Mouse (Mus musculus): ENCODE data around the gene Ctrc. TPM values are rescaled to one million over a fixed set of nuclear protein-coding genes. Genes with fewer than 3 reads are reported as not detected.

Gene Ctrc
- 0.42 and 0.79 TPM in 2 replicates for polyA plus RNA-seq (2015; fragmentation: Nextera tagmentation; extraction: Ambion mirVana)

DNA sequence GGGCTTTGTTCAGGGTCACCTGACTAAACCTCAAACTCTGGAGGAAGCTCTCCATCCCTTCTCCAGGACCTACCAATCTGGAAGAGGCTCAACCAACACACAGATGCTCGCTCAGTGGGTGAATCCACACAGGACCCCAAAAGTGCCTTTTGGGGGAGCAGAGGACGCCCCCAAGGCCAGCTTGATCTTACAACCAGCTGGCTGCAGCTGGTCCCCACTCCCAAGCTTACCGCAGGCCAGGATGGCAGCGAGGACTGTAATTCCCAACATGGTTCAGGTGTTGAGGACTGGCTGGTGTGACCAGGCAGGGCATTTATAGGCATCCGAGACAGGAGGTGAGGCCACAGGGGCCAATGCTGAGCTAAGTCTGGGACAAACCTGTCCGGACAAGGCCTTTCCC, at the start of gene Ctrc:
TSS of gene Ctrc (minus strand) at position 361 of the 400 bp plus-strand sequence.
- H3K36me3 ChIP-seq, result no peaks in the 10 kb centered on the region
- WGBS, result 76% methylated on average over 6 of the region's 6 CpGs
- no peak for ATAC-seq (ENCODE audit: insufficient read depth, low FRiP score, low read depth)

DNA sequence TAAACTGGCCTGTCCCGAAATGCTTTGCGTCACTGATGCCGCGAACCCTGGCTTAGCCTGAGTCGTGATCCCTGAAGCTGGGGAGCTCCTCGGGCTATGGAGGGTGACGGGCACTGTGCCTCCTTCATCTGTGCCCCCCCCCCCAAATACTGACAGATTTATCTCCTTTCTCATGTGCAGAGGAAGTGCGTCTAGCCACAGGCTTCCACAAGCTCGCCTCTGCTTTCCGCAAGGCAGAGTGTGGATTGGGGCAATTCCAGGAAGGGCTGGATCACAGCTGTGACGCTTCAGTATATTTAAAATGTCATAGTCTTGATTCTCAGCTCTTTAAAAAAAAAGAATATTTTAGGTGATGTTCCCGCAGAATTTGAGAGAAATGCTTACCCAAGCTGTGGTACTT, 49.6 kb upstream of the Ctrc start:
- Histone ChIP-seq H3K9me3 (no peaks in the 10 kb centered on the region), H3K4me3 (replicated peaks) (no peak overlapping the region), H3K27me3 (replicated peaks) (no peaks in the 10 kb centered on the region), H3K9ac (no peak overlapping the region), H3K4me1 (peaks cover 26% of the 10 kb centered on the region), H3K4me2 (no peak overlapping the region), H3K36me3 (no peaks in the 10 kb centered on the region), H3K27ac (0 out of 2 replicates have a peak overlapping the region, but pooled peaks have one; percentile 17)
- 35% methylated on average over 12 of the region's 12 CpGs for WGBS
- ATAC-seq (ENCODE audit: insufficient read depth, low FRiP score, low read depth), result no peak

More for the DNA sequence above, at the start of gene Ctrc:
- H3K27ac ChIP-seq, result no peak within 1 kb of the TSS
- no peaks in the 10 kb centered on the region for H3K27me3 ChIP-seq (replicated peaks)
- H3K4me3 ChIP-seq (replicated peaks), result no peak within 1 kb of the TSS
- no peaks in the 10 kb centered on the region for H3K4me1 ChIP-seq
- no peak within 1 kb of the TSS for H3K4me2 ChIP-seq
- no peaks in the 10 kb centered on the region for H3K9me3 ChIP-seq
- H3K9ac ChIP-seq, result no peak within 1 kb of the TSS

DNA sequence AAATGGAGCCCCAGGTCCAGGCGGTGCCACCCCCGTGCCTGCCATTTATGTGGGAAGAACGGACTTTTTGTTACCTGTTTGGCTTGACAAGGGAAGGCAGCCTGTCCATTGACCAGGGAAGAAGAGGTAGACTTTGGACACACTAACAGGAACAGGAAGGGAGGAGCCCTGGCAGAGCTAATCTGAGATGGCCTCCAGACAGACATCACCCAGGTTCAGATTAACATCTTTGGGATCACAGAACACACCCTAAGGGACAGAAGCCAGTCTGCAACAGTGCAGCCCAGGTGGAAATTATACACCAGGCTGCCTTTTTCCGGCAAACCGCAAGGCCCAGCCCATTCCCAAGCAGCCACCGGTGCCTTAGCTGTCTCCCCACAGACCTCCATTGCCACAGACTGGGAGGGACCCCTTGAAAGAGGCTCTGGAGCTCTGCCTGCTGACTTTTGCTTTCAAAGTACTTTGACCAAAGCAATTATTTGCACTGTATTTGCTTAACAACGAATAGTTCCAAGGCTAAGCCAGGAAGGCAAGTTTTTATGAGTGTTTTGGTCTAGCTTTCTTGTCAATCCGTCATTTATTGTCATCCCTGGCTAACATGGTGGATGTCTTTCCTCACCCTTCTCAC, 47.1 kb upstream of the Ctrc start:
- Histone ChIP-seq H3K27me3 (replicated peaks) (no peaks in the 10 kb centered on the region), H3K9me3 (no peaks in the 10 kb centered on the region), H3K27ac (no peak overlapping the region), H3K9ac (no peak overlapping the region), H3K4me2 (no peak overlapping the region), H3K4me1 (0 out of 2 replicates have a peak, but pooled peaks cover 14% of the 10 kb centered on the region), H3K36me3 (no peaks in the 10 kb centered on the region), H3K4me3 (replicated peaks) (no peak overlapping the region)
- ATAC-seq (ENCODE audit: insufficient read depth, low FRiP score, low read depth), result no peak
- WGBS, result 76% methylated on average over 8 of the region's 8 CpGs

DNA sequence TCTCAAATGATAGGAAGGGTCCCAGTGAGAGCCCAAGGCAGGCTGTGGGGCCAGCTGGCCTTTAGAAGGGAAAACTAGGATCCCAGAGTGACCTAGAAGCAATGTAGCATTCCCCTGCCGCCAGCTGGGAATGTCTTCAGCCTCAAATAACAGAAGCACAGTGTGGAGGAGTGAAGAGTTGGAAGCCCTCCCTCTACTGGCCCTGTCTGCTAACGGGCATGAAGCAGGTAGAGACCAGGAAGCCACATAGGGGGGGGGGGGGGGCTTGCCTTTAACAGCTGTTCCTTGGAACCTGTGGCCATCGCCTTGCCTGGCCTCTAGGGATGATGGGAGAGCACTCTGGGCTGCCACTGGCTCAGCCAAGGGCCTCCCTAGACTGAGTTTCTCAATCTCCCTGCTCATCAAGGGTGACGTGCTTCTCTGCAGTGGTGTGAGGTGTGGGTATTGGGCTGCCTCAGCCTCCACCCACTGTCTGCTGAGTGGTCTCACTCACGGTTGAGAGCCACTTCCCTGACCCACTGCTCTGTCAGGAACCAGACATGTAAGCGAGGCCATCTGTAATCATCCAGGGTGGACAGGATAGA, 40.3 kb upstream of the Ctrc start:
- Histone ChIP-seq H3K36me3 (no peaks in the 10 kb centered on the region), H3K27ac (no peak overlapping the region), H3K27me3 (replicated peaks) (no peaks in the 10 kb centered on the region), H3K4me3 (replicated peaks) (no peak overlapping the region), H3K9ac (no peak overlapping the region), H3K4me2 (no peak overlapping the region), H3K4me1 (peaks cover 20% of the 10 kb centered on the region; the same call in 1 of the 2 replicates), H3K9me3 (no peaks in the 10 kb centered on the region)
- WGBS, result 40% methylated on average over 6 of the region's 6 CpGs
- peak; percentile 48; the same call in 1 of the 2 replicates for ATAC-seq (ENCODE audit: insufficient read depth, low FRiP score, low read depth)

DNA sequence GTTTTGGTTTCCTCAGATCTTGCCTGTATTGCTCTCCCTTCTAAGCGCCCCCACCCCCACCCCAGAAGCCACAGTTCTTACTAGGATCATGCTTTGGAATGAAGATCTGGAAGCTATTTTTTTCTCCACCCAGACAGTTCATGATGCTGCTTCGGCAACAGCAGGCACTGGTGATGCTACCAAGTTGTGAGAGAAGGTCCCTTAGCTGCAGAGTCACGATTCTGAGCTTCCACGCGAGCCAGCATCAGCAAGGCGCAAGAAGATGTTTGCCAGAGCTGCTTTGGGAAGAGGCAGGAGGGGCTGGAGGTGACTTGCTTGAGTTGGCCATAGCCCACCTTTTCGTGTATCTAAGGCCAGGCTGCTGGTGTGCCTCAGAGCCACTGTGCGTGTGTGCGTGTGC, 39.3 kb upstream of the Ctrc start:
- no peak overlapping the region for H3K9ac ChIP-seq
- 62% methylated on average over 9 of the region's 9 CpGs for WGBS

DNA sequence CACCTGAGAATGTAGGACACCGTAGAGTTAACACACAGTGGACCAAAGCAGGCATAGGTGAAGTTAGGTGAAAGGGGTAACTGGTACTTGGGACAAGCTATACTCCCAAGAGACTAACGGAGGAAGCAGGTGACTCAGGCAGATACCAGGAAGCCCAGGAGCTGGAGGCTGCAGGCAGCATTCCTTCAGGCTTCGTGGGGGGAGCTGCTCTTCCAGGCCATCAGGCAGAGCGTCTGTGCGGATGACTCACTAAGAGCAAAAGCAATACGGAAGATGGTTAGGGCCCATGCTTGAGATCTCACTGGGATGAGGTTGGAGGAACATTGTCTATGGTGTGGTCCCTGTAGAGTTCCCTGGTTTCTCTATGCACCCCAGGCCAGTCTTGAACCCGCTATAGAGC, 36.7 kb upstream of the Ctrc start:
- H3K9ac ChIP-seq, result no peak overlapping the region
- no peak overlapping the region for H3K4me3 ChIP-seq (replicated peaks)
- no peaks in the 10 kb centered on the region for H3K27me3 ChIP-seq (replicated peaks)
- H3K4me2 ChIP-seq, result no peak overlapping the region
- H3K9me3 ChIP-seq, result no peaks in the 10 kb centered on the region
- H3K4me1 ChIP-seq, result peaks cover 24% of the 10 kb centered on the region; the same call in 1 of the 2 replicates
- H3K36me3 ChIP-seq, result no peaks in the 10 kb centered on the region
- WGBS, result 78% methylated on average over 7 of the region's 7 CpGs
- no peak overlapping the region for H3K27ac ChIP-seq
- ATAC-seq (ENCODE audit: insufficient read depth, low FRiP score, low read depth), result no peak

More for the DNA sequence above, 39.3 kb upstream of the Ctrc start:
- H3K9me3 ChIP-seq, result no peaks in the 10 kb centered on the region
- no peak overlapping the region for H3K4me3 ChIP-seq (replicated peaks)
- H3K27ac ChIP-seq, result no peak overlapping the region
- H3K4me2 ChIP-seq, result no peak overlapping the region
- H3K36me3 ChIP-seq, result no peaks in the 10 kb centered on the region
- ATAC-seq (ENCODE audit: insufficient read depth, low FRiP score, low read depth), result no peak
- H3K27me3 ChIP-seq (replicated peaks), result no peaks in the 10 kb centered on the region
- H3K4me1 ChIP-seq, result peaks cover 24% of the 10 kb centered on the region; the same call in 1 of the 2 replicates

DNA sequence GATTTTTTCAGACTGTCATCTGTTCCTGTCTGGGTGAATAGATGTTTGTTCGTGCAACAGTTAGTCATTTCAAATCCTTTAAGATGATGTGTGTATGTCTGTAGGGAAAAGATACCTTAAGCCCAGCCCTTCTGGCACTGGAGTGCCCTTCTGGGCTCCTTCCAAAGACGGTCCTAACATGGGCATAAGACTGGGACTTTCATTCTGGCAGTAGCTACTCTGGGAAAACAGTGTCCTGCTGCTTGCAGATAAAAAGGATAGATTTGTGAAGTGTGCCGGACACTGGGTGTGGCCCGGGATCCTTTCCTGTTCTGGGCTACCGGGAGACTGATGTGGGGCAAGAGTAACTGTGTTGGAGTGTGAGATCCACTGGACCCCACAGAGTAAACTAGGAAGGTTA, 35.8 kb upstream of the Ctrc start:
- Histone ChIP-seq H3K4me3 (replicated peaks) (no peak overlapping the region), H3K4me1 (peaks cover 24% of the 10 kb centered on the region; the same call in 1 of the 2 replicates), H3K4me2 (no peak overlapping the region), H3K9me3 (no peaks in the 10 kb centered on the region), H3K9ac (no peak overlapping the region), H3K27me3 (replicated peaks) (no peaks in the 10 kb centered on the region), H3K36me3 (no peaks in the 10 kb centered on the region), H3K27ac (no peak overlapping the region)
- no peak for ATAC-seq (ENCODE audit: insufficient read depth, low FRiP score, low read depth)
- WGBS, result 43% methylated on average over 5 of the region's 5 CpGs

DNA sequence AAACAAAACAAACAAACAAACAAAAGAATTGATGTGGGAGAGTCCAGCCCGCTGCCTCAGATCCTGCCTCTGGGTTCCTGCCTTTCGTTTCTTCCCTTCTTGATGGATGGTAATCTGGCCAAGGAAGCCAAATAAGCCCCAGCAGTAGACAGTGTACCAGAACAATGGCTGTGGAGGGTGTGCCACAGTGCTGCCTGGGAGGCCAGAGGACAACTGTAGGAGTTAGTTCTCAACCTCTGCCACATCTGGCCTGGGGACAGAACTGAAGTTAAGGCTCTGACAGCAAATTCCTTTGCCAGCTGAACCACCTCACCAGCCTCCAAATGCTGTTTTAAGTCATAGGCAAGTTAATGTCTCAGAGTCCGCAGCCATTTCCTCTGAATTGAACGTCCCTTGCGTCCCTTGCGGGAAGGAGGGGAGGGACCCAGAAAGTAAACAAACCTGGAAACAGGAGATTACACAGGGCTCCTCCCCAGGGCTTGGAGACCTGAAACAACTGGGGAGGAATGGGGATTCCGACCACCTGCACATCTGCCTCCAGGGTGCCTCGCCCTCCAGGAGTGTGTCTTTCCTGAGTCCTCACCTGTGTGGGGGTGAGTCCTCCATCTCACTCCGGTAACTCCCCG, 35.2 kb upstream of the Ctrc start:
- H3K4me2 ChIP-seq, result no peak overlapping the region
- H3K27ac ChIP-seq, result no peak overlapping the region
- no peaks in the 10 kb centered on the region for H3K9me3 ChIP-seq
- 44% methylated on average over 10 of the region's 10 CpGs for WGBS
- no peak for ATAC-seq (ENCODE audit: insufficient read depth, low FRiP score, low read depth)
- no peak overlapping the region for H3K4me3 ChIP-seq (replicated peaks)
- H3K36me3 ChIP-seq, result no peaks in the 10 kb centered on the region
- no peaks in the 10 kb centered on the region for H3K27me3 ChIP-seq (replicated peaks)
- no peak overlapping the region for H3K9ac ChIP-seq
- peaks cover 20% of the 10 kb centered on the region; the same call in 1 of the 2 replicates for H3K4me1 ChIP-seq

DNA sequence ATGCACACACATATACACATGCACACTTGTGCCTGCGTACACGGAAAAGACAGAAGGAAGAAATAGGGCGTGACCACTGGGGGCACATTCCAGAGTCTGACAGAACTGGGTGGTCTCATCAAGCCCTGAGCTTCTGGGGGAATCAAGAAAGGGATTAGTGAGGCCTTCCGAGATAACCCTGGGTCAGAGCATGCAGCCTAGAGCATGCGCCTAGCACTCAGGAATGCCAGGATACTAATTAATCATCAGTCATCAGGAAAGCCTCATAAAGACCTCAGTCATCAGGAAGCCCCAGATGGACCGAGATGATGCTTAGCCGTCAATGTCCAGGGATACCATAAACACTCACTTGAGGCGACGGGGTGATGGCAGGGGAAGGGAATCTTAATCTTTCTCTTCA, 33.7 kb upstream of the Ctrc start:
- no peaks in the 10 kb centered on the region for H3K9me3 ChIP-seq
- WGBS, result 36% methylated on average over 9 of the region's 9 CpGs

DNA sequence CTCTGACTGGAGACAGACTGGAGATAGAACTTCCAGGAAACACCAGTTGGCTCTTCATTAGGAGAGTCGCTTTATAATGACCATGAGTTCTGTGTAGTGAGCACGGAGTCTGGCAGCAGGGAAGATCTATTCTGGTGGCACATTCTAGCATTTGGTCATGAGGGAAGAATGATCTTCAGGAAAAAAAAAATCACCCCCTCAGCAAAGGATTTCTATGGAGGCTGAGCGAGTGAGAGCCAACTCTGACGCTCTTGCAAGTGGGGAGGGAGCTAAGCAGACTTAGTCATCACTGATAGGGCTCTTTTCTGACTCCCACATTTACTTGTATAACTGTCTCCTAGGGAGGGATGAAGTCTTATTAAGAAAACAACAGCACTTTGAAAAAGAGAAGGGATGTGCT, 32.9 kb upstream of the Ctrc start:
- H3K9ac ChIP-seq, result no peak overlapping the region
- H3K36me3 ChIP-seq, result no peaks in the 10 kb centered on the region
- no peaks in the 10 kb centered on the region for H3K27me3 ChIP-seq (replicated peaks)
- H3K4me3 ChIP-seq (replicated peaks), result no peak overlapping the region
- H3K9me3 ChIP-seq, result no peaks in the 10 kb centered on the region
- H3K27ac ChIP-seq, result peak overlapping the region; percentile 6; the same call in 1 of the 2 replicates
- no peak overlapping the region for H3K4me2 ChIP-seq
- H3K4me1 ChIP-seq, result 0 out of 2 replicates have a peak, but pooled peaks cover 21% of the 10 kb centered on the region
- no peak for ATAC-seq (ENCODE audit: insufficient read depth, low FRiP score, low read depth)
- 55% methylated on average over 4 of the region's 4 CpGs for WGBS

More for the DNA sequence above, 33.7 kb upstream of the Ctrc start:
- no peaks in the 10 kb centered on the region for H3K27me3 ChIP-seq (replicated peaks)
- H3K4me3 ChIP-seq (replicated peaks), result no peak overlapping the region
- ATAC-seq (ENCODE audit: insufficient read depth, low FRiP score, low read depth), result no peak
- no peak overlapping the region for H3K9ac ChIP-seq
- H3K27ac ChIP-seq, result no peak overlapping the region
- H3K4me1 ChIP-seq, result 0 out of 2 replicates have a peak, but pooled peaks cover 21% of the 10 kb centered on the region
- no peaks in the 10 kb centered on the region for H3K36me3 ChIP-seq
- no peak overlapping the region for H3K4me2 ChIP-seq

DNA sequence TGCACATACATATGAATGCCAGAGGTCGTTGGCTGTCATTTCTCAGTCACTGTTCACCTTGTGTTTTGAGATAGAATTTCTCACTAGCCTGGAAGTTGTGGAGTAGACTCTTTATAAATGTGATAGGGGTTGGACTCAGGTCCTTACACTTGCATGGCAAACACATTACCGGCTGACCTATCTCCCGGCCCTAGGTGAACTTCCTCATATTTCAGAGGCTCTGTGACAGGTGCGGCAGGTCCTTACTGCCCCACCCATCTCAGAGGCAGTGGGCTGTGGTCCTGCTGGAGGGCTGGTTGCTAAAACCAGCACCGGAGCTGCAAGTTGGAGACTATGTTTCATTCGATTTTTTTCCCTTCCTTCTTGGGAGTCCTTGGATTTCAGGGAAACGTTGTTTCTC, 32.5 kb upstream of the Ctrc start:
- no peak overlapping the region for H3K4me2 ChIP-seq
- H3K27ac ChIP-seq, result peak overlapping the region; percentile 6; the same call in 1 of the 2 replicates
- no peaks in the 10 kb centered on the region for H3K9me3 ChIP-seq
- H3K36me3 ChIP-seq, result no peaks in the 10 kb centered on the region
- no peak overlapping the region for H3K4me3 ChIP-seq (replicated peaks)
- 33% methylated on average over 7 of the region's 7 CpGs for WGBS
- H3K27me3 ChIP-seq (replicated peaks), result no peaks in the 10 kb centered on the region
- 0 out of 2 replicates have a peak, but pooled peaks have one; percentile 25 for ATAC-seq (ENCODE audit: insufficient read depth, low FRiP score, low read depth)
- 0 out of 2 replicates have a peak, but pooled peaks cover 21% of the 10 kb centered on the region for H3K4me1 ChIP-seq
- no peak overlapping the region for H3K9ac ChIP-seq

All from stomach, embryonic 15.5 days (tissue).